Mouse (Mus musculus) CD4-positive, CD25-positive, alpha-beta regulatory T cell, adult 9 weeks (primary cell): ENCODE measurements around the gene Rhox1. TPM values are rescaled to one million over a fixed set of nuclear protein-coding genes. Genes with fewer than 3 reads are reported as not detected.

Experiments used
- polyA plus RNA-seq: library from polyadenylated mRNA; unstranded; fragments of 100-300 nt; shearing (Covaris generic); gene quantifications from one replicate; pipeline ENCODE4 v1.2.1, GENCODE M21; 2017

The Rhox1 gene
- not detected for polyA plus RNA-seq

DNA sequence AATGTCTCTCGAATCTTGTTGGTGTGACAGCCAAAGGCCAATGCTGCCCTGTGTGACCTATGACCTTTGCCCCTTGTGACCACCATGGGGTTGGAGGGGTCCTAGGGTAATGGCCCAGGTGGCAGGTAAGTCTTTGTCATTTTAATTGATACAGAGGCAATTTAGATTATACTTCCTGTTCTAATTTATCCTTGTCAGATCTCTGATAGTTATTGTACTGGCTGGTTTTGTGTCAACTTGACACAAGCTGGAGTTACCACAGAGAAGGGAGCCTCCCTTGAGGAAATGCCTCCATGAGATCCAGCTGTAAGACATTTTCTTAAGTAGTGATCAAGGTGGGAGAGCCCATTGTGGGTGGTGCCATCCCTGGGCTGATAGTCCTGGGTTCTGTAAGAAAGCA, at the start of gene Rhox1:
TSS of gene Rhox1 (minus strand) at position 101 of the 400 bp plus-strand sequence.

DNA sequence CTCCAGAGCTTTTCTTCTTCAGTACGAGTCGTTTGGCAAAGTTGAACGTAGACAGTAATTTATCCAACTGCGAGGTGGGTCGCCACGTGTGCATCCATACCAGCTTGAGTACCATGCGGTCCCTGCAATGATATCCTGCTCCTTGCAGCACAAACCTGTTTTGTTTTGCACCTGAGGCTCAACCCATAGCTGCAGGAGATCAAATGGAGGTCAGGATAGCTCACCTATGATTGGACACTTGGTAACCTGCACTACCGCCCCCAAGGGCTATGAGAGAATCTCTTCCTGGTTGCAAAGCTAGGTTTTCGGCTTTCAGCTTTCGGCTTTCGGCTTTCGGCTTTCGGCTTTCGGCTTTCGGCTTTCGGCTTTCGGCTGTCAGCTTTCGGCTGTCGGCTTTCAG, 43.0 kb upstream of the Rhox1 start, which contains the start of gene Rhox4a:
TSS of gene Rhox4a (plus strand) at position 301 of the 400 bp plus-strand sequence.

GRCm38 (mm10) chrX:37249619-37250018, 27.6 kb upstream of the Rhox1 start, which contains the start of gene Rhox3a:
Gene Rhox3a, plus strand, starts transcription at chrX:37249919.

DNA sequence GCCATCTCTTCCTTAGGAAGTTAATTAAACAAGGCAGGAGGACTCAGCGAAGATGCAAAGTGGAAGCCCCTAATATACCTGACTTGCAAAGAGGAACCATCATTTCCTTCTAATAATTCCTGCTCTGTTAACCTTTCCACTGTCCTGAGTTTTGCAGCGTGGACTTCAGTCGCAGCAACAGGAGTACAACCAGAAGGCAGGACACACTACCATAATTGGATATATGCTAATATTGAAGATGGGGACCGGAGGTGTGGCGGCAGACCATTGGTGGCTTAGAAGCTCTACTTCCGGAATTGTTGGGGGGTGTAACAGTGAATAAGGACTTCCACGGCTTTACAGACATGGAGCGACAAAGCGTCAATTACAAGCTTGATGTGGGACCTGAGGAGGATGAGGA, 22.6 kb upstream of the Rhox1 start, which contains the start of gene Rhox2a:
TSS of gene Rhox2a (plus strand) at position 301 of the 400 bp plus-strand sequence.

DNA sequence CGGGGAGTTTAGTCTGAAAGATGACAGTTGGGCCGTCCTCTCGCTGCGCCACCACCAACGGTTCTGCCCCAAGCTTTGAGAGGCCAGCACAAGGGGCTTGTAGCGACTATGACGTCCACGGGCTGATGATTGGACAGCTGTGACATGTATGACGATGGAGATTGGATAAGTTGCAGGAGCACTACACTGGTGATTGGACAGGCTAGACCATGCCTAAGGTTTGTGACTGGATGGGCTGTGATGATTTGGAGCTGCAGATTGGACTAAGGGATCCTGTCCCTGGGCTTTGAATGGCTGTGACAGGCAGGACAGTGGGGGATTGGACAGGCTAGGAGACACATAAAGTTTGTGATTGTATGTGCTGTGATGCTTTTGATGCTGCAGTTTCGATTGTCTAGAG, 11.1 kb downstream of the Rhox1 start, which contains the start of gene Gm9:
TSS of gene Gm9 (minus strand) at position 101 of the 400 bp plus-strand sequence.

GRCm38 (mm10) chrX:37191105-37191743, 30.8 kb downstream of the Rhox1 start, which contains the start of the genes Ndufa1 and Rnf113a1:
Gene Ndufa1, minus strand, starts transcription at chrX:37191163.
Gene Rnf113a1, plus strand, starts transcription at chrX:37191245.

DNA sequence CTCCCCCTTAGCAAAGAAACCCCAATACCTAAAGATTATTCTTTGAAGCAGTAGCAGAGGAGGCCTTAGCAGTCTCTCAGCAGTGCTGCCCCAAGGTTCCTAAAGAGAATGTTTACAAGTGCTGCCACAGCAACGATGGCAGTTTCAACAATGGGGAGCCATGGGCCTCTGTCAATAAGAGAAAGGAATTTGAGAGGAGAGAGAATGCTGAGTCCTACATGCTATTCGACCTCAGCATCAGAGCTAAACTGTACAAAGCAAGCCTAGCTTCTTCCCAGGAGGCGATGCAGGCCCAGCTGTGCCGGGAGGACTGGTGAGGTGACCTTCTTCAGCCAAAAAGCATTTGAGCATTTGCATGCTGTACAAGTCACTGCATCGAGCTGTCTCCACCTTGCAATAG, 53.3 kb downstream of the Rhox1 start, which contains the start of gene Akap14:
TSS of gene Akap14 (minus strand) at position 101 of the 400 bp plus-strand sequence.

Other genes with a start within 250 kb of the Rhox1 start
- 147 TPM for gene Sept6, start 230.5 kb downstream of the Rhox1 start, polyA plus RNA-seq
- not detected for gene Sowahd, start 173.4 kb downstream of the Rhox1 start, polyA plus RNA-seq
- gene Rpl39, start 136.9 kb downstream of the Rhox1 start, polyA plus RNA-seq, result 628 TPM
- gene Upf3b, start 111.9 kb downstream of the Rhox1 start, polyA plus RNA-seq, result 26.2 TPM
- 28.3 TPM for gene Nkap, start 95.5 kb downstream of the Rhox1 start, polyA plus RNA-seq
- not detected for gene Akap14, start 53.4 kb downstream of the Rhox1 start, polyA plus RNA-seq
- 288 TPM for gene Ndufa1, start 31.1 kb downstream of the Rhox1 start, polyA plus RNA-seq
- gene Rnf113a1, start 31.0 kb downstream of the Rhox1 start, polyA plus RNA-seq, result 14.2 TPM
- gene Gm9, start 11.2 kb downstream of the Rhox1 start, polyA plus RNA-seq, result not detected
- gene Rhox2a, start 22.7 kb upstream of the Rhox1 start, polyA plus RNA-seq, result not detected
- not detected for gene Rhox3a, start 27.7 kb upstream of the Rhox1 start, polyA plus RNA-seq
- gene Rhox4a, start 43.1 kb upstream of the Rhox1 start, polyA plus RNA-seq, result not detected
- not detected for gene Rhox3a2, start 157.8 kb upstream of the Rhox1 start, polyA plus RNA-seq
- not detected for gene Rhox4a2, start 168.6 kb upstream of the Rhox1 start, polyA plus RNA-seq
- gene Rhox2b, start 189.8 kb upstream of the Rhox1 start, polyA plus RNA-seq, result not detected
- gene Rhox4b, start 210.2 kb upstream of the Rhox1 start, polyA plus RNA-seq, result not detected
- not detected for gene Rhox2c, start 231.4 kb upstream of the Rhox1 start, polyA plus RNA-seq
- not detected for gene Rhox3c, start 236.3 kb upstream of the Rhox1 start, polyA plus RNA-seq